Mouse (Mus musculus) ES-E14 (cell line): ENCODE results near the gene C1rl.

Experiments
- HCFC1 ChIP-seq: IDR thresholded peaks from 2 replicates; pipeline ENCODE4 v1.6.1; 2012; ENCODE audit warnings: low read length, inconsistent platforms, borderline replicate concordance; ENCODE audit not compliant: insufficient read depth
- MAFK ChIP-seq: IDR thresholded peaks from 2 replicates; pipeline ENCODE4 v1.6.1; 2014; ENCODE audit warnings: mild to moderate bottlenecking, low read depth, low read length, inconsistent platforms; ENCODE audit not compliant: insufficient read depth
- ZNF384 ChIP-seq: IDR thresholded peaks from 2 replicates; pipeline ENCODE4 v1.6.1; 2012; ENCODE audit warnings: low read depth, low read length, inconsistent platforms

- TF ChIP-seq HCFC1 = no peak
- no peak for TF ChIP-seq MAFK
- no peak for TF ChIP-seq ZNF384
Measured at GRCm38 (mm10) chr6:124447356-124447755, 45.6 kb upstream of the C1rl start.
